Mouse (Mus musculus): Measurements from ENCODE around the gene Plb1. TPM values are rescaled to one million over a fixed set of nuclear protein-coding genes. Genes with fewer than 3 reads are reported as not detected.

Gene Plb1
- polyA plus RNA-seq, 1 experiment = 0.34 TPM

GRCm38 (mm10) chr5:32302991-32303921, 70.7 kb downstream of the Plb1 start:
- peak; percentile 80 for TF ChIP-seq CTCF (IDR thresholded peaks at IDR 0.05; ENCODE audit: borderline replicate concordance, extremely low read depth, insufficient read depth, insufficient read length)
- TF ChIP-seq POLR2A (IDR thresholded peaks at IDR 0.05; ENCODE audit: borderline replicate concordance, extremely low read depth, insufficient read depth, insufficient read length, poor library complexity, severe bottlenecking) = no peak

GRCm38 (mm10) chr5:32307106-32307505, 74.6 kb downstream of the Plb1 start:
- TF ChIP-seq CTCF (IDR thresholded peaks at IDR 0.05; ENCODE audit: borderline replicate concordance, extremely low read depth, insufficient read depth, insufficient read length) (no peak), POLR2A (IDR thresholded peaks at IDR 0.05; ENCODE audit: borderline replicate concordance, extremely low read depth, insufficient read depth, insufficient read length, poor library complexity, severe bottlenecking) (no peak)
- DNase-seq (ENCODE audit: low read depth) = no peak

More at GRCm38 (mm10) chr5:32302991-32303921, 70.7 kb downstream of the Plb1 start:
- peak; percentile 87 for DNase-seq (ENCODE audit: low read depth)

DNA sequence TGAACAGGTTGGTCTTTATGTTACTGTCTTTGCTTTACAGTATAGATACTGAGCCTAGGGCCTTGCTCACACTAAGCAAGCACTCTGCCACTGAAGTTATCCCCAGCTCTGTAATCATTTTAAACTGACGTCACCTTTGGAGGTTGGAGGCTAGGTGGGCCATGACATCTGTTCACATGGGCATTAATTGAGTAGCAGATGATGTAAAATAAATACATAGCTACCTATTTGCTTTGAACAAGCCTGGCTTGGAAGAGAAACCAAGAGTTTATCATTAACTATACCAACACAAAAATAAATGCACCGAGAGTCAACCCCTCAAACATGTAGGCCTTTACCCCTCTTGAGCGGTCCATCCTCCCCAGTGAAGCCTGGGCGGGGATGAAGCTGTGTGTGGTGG, 76.1 kb downstream of the Plb1 start:
- no peak for DNase-seq (ENCODE audit: low read depth)
- TF ChIP-seq CTCF (IDR thresholded peaks at IDR 0.05; ENCODE audit: borderline replicate concordance, extremely low read depth, insufficient read depth, insufficient read length) = no peak
- no peak for TF ChIP-seq POLR2A (IDR thresholded peaks at IDR 0.05; ENCODE audit: borderline replicate concordance, extremely low read depth, insufficient read depth, insufficient read length, poor library complexity, severe bottlenecking)

DNA sequence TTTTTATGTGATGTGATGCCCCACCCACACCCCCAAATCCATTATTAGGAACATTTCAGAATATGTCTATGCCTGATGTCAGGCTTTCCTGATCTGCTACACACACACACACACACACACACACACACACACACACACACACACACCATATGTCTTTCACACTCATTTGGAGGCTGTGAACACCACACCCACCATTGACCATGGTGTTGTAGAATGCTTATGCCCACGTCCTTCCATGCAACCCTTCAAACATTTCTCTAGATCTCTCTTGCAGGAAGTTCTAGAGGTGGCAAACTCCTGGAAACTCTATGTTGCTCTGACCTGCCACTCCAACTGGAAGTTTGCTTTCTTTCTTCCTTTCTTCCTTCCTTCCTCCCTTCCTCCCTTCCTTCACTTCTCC, 77.2 kb downstream of the Plb1 start:
- no peak for TF ChIP-seq CTCF (IDR thresholded peaks at IDR 0.05; ENCODE audit: borderline replicate concordance, extremely low read depth, insufficient read depth, insufficient read length)
- TF ChIP-seq POLR2A (IDR thresholded peaks at IDR 0.05; ENCODE audit: borderline replicate concordance, extremely low read depth, insufficient read depth, insufficient read length, poor library complexity, severe bottlenecking) = no peak
- DNase-seq (ENCODE audit: low read depth) = no peak

DNA sequence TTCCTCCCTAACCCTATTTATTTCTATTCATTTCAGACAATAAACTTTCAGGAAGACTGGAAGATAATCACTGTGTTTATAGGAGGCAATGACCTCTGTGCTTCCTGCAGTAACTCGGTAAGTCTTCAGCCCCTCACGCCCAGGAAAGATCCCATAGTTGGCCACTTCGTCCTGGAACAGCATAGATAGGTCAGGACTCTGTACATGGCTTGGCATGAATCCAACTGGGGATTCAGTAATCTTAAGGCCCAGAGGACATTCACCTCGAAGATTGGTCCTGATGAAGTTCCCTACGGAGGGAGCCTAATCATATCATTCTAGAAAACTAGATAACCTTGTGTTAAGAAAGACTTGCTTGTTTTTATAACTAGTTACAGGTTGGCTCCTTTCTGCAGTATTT, 78.3 kb downstream of the Plb1 start:
- TF ChIP-seq CTCF (IDR thresholded peaks at IDR 0.05; ENCODE audit: borderline replicate concordance, extremely low read depth, insufficient read depth, insufficient read length) (no peak), POLR2A (IDR thresholded peaks at IDR 0.05; ENCODE audit: borderline replicate concordance, extremely low read depth, insufficient read depth, insufficient read length, poor library complexity, severe bottlenecking) (no peak)
- DNase-seq (ENCODE audit: low read depth) = no peak

DNA sequence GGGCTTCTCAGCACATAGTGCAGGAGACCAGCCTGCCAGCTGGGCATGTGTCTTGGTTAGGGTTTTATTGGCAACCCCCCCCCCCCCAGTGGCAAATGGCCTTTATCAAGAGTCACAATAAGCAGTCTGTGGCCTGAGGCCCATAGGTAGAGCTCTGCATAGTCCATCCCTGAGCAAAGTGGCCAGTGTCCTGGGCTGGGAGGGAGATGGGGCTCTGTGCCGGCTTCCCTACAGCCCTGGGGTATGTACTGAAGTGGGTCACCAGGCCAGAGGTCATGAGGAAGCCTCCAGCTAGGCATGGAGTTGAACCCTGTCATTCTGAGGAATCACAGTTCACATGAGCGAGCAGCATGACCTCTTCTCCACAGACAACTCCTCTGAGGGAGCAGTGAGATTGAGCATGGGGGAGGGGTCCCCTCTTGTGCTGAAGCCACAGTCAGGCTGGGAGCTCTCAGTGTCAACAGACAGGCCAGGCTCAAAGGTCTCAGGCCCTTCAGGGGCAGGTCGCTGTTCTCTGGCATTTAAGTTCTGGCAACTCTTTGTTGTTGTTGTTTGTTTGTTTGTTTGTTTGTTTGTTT, 79.2 kb downstream of the Plb1 start:
- no peak for TF ChIP-seq CTCF (IDR thresholded peaks at IDR 0.05; ENCODE audit: borderline replicate concordance, extremely low read depth, insufficient read depth, insufficient read length)
- no peak for TF ChIP-seq POLR2A (IDR thresholded peaks at IDR 0.05; ENCODE audit: borderline replicate concordance, extremely low read depth, insufficient read depth, insufficient read length, poor library complexity, severe bottlenecking)
- no peak for DNase-seq (ENCODE audit: low read depth)

- no peak for DNase-seq (ENCODE audit: low read depth)
- no peak for TF ChIP-seq POLR2A (IDR thresholded peaks at IDR 0.05; ENCODE audit: borderline replicate concordance, extremely low read depth, insufficient read depth, insufficient read length, poor library complexity, severe bottlenecking)
- TF ChIP-seq CTCF (IDR thresholded peaks at IDR 0.05; ENCODE audit: borderline replicate concordance, extremely low read depth, insufficient read depth, insufficient read length) = no peak
Observed at GRCm38 (mm10) chr5:32313671-32314070, 81.2 kb downstream of the Plb1 start.

DNA sequence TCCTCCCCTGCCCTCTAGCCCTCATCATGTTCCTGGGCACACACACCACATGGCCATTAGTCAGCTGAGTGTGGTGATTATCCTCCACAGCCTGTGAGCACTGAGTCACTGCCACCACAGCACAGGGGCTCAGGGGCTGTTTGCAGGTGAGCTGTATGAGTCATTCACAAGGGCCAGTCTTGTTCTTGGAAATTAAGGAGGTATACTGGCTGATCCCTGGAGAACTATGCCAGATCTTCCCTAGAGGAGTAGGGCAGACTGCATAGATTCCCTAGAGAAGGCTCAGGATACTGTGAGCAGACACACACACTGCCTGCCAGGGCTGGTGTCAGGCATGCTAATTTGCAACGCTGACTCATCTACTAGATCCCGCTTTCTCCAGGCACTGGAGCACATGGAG, 82.2 kb downstream of the Plb1 start:
- no peak for DNase-seq (ENCODE audit: low read depth)
- TF ChIP-seq CTCF (IDR thresholded peaks at IDR 0.05; ENCODE audit: borderline replicate concordance, extremely low read depth, insufficient read depth, insufficient read length) = no peak
- TF ChIP-seq POLR2A (IDR thresholded peaks at IDR 0.05; ENCODE audit: borderline replicate concordance, extremely low read depth, insufficient read depth, insufficient read length, poor library complexity, severe bottlenecking) = no peak

DNA sequence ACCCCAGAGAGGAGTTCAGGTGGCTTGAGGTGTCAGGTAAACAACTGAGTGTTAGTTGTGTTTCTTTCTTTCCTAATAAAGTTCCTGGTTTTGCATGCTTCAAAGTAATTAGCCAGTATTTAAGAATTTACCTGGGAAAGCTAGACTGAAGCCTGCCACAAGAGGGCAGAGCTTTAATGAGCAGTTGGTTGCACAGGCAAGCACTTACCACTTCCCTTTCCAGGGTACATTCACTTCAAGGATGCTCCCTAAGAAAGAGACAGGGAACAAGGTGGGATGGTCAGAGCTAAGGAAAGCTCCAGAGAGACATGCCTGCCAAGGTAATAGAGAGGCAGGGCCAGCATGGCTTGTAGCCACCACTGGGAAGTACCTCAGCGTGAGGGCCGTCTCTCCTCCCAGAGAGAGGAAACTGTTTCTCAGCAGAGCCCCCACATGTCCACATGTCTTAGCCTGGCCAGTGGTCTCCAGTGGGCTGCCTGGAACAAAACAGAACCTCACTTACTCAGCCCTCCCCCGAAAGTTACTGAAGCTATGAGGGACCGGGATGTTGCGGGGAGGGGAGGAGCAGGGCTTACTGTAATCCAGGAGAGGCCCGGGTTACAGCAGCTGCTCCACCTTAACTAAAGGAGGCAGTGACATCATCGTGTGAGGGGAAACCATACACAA, 89.8 kb downstream of the Plb1 start:
- peak; percentile 83 for DNase-seq (ENCODE audit: low read depth)
- TF ChIP-seq CTCF (IDR thresholded peaks at IDR 0.05; ENCODE audit: borderline replicate concordance, extremely low read depth, insufficient read depth, insufficient read length) = peak; percentile 73; the same call in 1 of the 2 replicates
- no peak for TF ChIP-seq POLR2A (IDR thresholded peaks at IDR 0.05; ENCODE audit: borderline replicate concordance, extremely low read depth, insufficient read depth, insufficient read length, poor library complexity, severe bottlenecking)

- no peak for DNase-seq (ENCODE audit: low read depth)
- TF ChIP-seq CTCF (IDR thresholded peaks at IDR 0.05; ENCODE audit: borderline replicate concordance, extremely low read depth, insufficient read depth, insufficient read length) (no peak), POLR2A (IDR thresholded peaks at IDR 0.05; ENCODE audit: borderline replicate concordance, extremely low read depth, insufficient read depth, insufficient read length, poor library complexity, severe bottlenecking) (no peak)
Observed at GRCm38 (mm10) chr5:32328139-32328538, 95.6 kb downstream of the Plb1 start.

DNA sequence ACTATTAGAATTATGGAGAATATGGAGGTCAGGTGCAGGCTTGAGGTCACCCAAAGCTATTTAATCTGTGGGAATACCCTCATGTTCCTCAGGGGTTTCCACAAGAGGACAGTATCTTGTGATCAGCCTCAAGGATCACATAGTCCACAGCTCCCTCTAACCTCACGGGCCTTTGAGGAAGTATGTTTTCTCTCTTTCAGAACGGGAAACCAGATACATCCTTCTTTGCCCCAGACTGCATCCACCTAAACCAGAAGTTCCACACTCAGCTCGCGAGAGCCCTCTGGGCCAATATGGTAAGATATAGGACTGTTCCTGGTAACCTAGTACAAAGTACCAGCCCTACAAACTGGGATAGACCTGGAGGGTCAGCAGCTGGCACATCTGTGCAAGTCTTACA, 100.1 kb downstream of the Plb1 start:
- no peak for TF ChIP-seq POLR2A (IDR thresholded peaks at IDR 0.05; ENCODE audit: borderline replicate concordance, extremely low read depth, insufficient read depth, insufficient read length, poor library complexity, severe bottlenecking)
- TF ChIP-seq CTCF (IDR thresholded peaks at IDR 0.05; ENCODE audit: borderline replicate concordance, extremely low read depth, insufficient read depth, insufficient read length) = no peak
- no peak for DNase-seq (ENCODE audit: low read depth)

Data from brain, embryonic 14.5 days (tissue).